Mouse (Mus musculus) cerebellum, adult 11 months (tissue): ENCODE measurements around the gene Elobl.
"Not testable (repeated sequence)": the region's sequence is repeated elsewhere in the genome, so short reads cannot be mapped to it uniquely, and the experiment has no call there.

ENCODE experiments used
- DNase-seq: peaks from one replicate; pipeline ENCODE4 v3.0.0; 2022

Elobl gene

DNA sequence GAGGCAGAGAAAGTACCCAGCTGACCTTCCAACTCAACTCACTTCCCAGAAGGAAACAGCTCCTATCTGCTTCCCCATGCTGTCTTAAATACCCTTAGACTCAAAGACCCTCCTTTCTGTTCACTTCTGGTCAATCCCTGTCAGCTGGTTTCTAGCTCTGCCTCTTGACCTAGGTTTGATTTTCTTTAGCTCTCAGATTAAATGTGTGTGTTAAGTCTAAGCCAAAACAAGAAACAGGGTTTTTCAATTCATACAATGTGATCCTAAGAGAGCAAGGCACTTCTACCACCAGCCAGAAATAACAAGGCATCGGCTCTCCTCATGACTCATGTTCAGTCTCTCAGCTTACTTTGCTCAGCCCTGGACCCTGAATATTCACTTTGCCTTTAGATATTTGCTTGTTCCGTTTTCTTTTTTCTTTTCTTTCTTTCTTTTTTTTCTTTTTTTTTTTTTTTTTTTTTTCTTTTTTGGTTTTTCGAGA is at the start of gene Elobl:
Elobl (minus strand) TSS at position 51 of the 481 bp plus-strand sequence.
- no peak for DNase-seq

DNA sequence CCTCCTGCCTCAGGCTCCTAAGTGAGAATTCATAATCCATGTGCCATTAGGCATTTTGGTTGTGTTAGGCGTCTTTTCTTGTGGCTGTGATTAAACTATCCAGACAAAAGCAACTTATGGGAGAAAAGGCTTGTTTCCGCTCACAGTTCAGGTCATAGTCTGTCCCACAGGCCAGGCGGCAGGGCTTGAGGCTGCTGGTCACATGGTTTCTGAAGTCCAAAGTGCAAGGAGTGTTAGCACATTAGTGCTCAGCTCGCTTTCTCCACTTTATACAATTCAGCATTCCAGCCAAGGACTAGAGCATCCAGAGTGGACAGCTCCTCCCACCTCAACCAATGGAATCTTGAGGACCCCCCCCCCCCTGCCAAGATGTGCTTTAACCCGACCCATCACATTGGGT is 45.5 kb upstream of the Elobl start:
- DNase-seq: no peak

DNA sequence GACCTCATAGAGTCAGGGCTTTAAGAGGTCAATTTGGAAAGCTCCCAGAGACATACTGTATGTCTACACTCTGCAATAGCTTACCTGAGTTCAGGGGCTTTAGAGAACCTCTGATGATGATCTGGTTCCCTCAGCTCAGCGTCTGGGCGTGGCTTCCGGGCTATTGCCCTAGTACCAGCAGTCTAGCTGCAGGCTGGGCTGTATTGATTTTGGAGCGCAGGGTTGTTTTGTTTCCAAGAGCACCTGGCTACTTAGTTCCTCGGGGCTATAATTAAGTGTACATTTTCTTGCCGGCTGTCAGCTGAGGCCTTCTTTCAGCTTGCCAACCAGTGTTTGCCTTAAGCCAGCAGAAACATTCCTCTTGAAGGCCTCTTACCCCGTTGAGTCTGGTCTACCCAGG is 42.8 kb upstream of the Elobl start:
- DNase-seq: no peak

DNA sequence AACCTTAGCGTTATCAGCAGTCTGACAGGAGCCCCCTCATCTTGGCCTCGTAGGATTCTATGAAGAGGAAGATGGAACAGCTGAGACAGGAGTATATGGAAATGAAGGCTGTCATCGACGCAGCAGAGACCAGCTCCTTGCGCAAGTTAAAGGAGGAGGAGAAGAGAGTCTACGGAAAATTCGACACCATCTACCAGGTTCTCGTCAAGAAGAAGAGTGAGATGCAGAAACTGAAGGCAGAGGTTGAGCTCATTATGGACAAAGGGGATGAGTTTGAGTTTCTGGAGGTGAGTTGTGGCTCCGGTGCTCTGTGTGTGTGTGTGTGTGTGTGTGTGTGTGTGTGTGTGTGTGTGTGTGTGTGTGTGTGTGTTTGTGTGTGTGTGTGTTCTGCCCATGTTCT is 42.3 kb upstream of the Elobl start:
- DNase-seq: no peak

DNA sequence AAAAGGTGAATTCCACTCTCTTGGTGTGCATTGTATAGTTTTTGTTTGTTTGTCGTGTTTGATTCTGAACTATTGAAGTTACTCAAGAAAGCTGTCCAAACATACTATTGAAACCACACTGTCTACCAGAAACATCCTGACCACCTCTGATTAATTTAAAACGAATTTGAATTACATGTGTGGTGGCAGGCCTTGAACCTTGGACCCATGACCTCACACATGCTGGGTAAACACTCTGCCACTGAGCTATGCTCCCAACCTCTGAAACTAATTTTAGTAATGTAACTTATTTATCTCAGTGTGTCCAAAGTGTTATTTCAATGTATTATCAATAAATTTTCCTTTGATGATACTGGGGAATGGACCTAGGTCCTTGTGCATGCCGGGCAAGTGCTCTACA is 40.9 kb upstream of the Elobl start:
- DNase-seq: no peak

DNA sequence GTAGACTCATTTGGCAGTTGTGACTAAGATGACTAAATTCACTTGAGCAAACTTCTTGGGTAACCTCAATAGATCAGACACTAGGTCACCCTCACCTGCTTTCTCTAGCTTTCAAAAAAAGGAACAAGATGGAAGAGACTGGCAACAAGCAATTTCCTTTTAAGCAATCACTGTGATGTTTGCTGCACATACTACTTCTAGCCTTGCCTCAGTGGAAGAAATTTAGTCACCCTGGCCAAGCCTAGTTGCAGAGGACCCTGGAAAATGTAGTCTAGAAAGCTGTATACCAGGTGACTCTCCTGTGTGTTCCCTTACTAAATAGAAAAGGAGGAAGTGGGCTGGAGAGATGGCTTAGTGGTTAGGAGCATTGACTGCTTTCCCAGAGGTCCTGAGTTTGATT is 39.7 kb upstream of the Elobl start:
- DNase-seq: no peak

DNA sequence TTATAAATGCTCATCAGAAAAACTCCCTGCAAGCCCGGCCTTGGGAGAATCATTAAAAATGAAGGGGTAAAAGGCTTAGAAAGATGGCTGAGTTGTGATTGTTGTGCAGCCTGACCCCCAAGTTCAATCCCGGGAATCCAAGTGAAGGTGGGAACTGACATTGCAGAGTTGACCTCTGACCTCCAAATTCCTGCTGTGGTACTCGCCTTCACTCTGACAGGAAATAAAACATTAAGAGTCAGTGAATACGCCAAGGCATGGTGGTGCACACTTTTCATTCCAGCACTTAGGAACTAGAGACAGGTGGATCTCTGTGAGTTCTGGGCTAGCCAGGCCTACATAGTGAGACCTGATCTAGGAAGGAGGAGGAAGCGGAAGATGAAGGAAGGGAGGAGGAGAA is 38.7 kb upstream of the Elobl start:
- DNase-seq: no peak

DNA sequence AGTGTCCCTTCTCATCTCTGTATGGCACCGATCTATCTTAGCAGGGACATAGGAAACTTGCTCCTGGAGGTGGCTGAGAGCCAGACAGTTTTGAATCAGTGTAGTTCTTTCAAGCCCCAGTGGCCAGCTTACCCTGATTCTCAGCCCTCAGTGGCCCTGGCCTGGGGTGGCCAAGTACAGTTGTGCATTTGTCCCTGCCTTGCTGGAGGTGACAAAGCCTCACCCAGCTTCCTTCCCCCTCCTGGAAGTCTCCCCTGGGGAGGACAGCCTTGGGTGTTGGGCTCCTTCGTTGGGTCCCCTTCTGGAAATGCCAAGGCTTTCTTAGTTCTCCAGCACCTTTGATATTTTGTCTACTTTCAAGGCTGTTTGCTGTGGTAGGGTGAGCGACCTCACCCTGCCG is 37.0 kb upstream of the Elobl start:
- no peak for DNase-seq

DNA sequence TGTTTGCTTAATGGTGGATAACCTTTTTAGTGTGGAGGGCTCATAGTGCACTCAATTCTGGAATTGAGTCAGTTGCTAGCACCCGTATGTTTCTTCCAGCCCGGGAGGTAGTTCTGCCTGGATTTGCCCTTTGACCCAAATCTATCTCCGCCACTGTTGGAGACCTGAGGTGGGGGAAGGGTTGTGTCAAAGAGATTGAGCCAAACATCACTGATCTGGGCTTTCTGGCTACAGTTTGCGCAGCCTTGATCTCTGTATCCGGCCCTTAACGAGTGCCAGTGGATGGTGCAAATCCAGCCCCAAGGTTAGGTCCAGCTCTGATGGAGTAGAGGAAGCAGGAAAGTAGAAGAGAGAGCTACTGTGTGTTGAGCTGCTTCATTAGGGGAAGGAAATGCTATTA is 36.3 kb upstream of the Elobl start:
- no peak for DNase-seq

DNA sequence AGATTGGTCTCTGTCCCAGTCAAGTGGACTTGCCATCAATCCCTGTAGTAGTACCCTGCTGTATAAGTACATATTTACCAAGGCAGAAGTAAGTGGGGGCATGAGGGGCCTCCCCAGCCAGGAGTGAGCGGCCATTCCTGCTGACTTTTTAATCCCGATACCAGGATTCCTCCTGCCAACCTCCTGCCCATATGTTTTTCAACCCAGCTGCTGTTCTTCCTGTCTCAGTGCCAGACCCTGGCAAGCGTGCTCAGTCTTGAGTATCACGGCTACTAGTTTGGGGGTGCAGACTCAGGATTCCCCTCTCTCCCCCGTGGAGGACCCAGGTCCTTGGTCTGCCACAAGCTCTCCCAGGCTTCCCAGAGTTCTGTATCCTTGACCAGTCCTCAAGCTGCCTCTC is 35.9 kb upstream of the Elobl start:
- DNase-seq: no peak

DNA sequence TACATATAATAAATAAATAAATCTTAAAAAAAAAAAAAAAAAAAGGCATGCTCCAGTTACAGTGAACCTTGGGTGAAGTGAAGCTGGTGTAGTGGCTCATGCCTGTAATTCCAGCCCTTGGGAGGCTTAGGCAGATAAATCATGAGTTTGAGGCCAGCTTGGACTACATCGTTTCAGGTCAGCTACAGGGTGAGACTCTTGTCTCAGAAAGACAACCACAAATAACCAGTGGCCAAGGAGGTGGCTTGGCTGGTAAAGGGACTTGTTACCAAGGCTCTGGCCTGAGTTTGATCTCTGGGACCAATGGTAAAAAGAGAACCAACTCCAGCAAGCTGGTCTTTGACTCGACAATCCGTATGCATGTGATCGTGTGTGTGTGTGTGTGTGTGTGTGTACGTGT is 35.3 kb upstream of the Elobl start:
- DNase-seq: no peak

DNA sequence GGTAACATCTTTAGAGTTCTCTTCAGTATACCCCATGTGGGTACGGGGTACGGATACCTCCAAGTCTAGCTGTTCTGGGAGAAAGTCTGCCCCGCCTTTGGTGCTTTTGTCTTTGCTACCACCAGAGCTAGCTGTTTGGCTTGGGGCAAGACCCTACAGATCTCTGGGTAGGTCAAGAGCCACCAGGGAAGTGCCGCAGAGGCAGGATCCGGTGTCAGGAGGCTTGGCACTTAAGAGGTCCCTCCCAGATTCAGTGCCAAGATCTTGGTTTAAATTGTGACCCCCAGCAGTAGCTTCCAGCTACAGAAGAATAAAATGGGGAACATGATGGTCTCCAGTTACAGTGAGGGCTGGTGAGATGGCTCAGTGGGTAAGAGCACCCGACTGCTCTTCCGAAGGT is 34.8 kb upstream of the Elobl start:
- no peak for DNase-seq

DNA sequence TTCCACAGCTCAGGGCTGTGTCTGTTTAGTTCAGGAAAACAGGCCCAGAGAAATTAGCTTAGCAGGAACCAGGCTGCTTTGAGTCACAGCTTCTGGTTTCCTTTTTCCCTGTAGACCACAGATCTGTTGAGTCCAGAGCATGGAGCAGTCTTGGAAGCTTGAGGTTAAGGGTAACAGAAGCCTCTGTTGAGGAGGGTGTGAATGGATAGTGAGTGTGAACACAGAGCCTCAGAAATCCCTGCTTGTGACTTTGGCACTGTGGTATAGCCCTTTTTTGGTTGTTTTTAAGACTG is 33.7 kb upstream of the Elobl start:
- DNase-seq: no peak

DNA sequence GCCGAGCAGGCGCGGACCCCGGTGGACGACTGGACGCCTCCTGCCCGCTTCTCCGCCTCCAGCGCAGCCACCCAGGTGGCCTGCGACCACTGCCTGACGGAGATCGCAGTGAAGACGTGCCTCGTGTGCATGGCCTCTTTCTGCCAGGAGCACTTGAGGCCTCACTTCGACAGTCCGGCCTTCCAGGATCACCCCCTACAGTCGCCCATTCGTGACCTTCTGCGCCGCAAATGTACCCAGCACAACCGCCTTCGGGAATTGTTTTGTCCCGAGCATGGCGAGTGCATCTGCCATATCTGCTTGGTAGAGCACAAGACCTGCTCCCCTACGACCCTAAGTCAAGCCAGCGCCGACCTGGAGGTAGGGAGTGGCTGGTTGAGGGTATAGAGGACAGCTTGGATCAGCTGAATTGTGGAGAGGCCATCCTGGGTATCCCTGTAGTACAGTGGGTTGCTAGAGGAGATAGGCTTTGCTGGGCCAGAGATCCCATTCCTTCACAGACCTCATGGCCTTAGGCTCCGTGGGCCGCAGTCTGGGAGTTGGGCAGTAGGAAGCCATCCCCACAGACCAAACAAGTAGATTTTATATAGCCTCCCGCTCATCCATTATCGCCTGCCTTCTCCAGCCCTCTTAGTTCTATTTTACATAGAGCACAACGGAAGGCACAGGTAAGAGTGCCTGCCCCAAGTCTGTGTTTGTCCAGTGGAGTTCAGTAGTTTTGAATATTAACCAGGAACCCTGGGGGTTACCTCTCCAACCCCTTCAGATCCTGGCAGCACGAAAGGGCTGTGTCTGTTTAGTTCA is 33.2 kb upstream of the Elobl start:
- DNase-seq: no peak

DNA sequence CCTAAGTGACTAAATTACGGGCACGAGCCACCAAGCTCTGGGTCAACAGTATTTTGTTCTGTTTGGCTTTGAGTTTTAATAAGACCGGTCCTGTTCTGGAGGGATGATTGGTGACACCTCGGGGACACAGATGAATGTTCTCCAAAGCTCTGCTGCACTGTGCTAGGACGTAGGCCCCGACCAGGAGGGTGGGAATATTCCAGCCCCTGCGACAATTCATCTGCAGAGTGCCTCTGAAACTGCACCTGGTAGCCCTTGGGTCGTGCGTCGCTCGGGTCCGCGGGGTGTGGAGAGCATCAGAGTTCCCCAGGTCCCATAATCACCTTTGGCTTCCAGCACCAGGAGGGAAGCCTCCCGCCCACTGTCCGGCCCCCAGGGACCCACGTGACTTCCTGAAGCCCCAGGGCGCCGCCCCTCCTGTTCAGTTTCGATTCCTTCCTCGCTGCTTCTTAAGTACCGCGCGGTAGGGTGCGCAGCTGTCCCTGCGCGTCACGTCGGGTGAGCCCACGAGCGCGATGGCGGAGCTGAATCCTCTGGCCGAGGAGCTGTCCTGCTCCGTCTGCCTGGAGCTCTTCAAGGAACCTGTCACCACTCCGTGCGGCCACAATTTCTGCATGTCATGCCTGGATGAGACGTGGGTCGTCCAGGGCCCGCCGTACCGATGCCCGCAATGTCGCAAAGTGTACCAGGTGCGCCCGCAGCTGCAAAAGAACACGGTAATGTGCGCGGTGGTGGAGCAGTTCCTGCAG is 32.4 kb upstream of the Elobl start, which contains the start of gene Trim25:
Trim25 (plus strand) TSS at position 403 of the 749 bp plus-strand sequence.
- no peak for DNase-seq

DNA sequence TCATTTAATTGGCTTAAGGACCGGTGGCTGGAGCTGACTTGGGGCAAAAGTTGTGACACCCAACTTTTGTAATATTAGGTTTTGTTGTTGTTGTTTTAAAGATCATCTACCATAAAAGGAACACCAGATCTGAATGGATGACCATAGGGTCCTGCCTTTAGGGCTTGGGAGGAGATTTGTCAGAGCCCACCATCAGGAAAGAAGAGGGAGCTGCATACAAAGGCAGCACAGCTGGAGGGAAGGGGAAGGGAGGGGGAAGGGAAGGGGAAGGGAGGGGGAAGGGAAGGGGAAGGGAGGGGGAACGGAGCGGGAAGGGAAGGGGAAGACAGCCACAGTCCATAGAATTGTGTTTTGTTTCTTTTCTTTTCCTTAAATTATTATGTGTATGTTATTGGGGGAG is 31.7 kb upstream of the Elobl start:
- DNase-seq: no peak

DNA sequence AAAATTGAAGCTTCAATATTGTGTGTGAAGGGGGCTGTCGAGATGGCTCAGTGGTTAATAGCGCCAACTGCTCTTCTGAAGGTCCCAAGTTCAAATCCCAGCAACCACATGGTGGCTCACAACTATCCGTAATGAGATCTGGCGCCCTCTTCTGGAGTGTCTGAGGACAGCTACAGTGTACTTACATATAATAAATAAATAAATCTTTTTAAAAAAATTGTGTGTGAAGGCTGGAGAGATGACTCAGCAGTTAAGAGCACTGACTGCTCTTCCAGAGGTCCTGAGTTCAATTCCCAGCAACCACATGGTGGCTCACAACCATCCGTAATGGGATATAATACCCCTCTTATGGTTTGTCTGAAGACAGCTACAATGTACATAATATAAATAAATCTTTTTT is 30.6 kb upstream of the Elobl start:
- not testable (repeated sequence) for DNase-seq

DNA sequence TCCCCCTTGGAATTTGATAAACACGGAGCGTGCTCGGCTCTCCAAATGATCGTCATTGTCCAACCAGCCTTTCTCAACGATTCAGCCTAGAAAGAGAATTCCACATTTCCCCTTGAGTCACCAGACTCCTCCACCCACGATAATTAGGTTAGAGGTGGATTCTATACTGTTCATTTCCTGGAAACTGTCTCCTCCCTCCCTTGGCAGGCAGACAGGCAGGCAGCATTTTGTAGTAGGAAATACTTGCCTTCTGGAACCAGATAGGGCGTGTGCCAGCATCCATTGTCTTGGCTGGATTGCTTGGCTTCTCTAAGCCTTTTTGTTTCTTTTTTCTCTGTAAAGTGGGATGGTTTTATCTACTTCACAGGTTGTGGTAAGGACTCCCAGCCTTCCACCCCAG is 29.7 kb upstream of the Elobl start:
- no peak for DNase-seq

DNA sequence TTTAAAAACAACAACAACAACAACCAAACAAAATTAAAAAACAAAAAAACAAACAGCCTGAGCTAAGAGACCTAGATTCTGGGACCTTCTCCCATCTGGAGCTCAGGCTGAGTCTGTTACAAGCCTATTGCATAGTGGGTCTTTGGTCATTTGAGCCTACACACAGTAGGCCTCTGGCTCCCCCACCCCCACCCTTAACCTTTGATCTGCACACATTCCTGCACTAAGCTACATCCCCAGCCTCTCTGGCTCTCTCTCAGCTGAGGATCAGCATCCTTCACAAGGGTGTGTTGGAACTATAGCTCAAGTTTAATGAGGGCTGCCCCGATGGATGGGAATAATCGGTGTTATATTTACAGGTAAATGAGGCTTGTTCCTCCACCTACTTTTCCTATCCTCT is 28.9 kb upstream of the Elobl start:
- no peak for DNase-seq

DNA sequence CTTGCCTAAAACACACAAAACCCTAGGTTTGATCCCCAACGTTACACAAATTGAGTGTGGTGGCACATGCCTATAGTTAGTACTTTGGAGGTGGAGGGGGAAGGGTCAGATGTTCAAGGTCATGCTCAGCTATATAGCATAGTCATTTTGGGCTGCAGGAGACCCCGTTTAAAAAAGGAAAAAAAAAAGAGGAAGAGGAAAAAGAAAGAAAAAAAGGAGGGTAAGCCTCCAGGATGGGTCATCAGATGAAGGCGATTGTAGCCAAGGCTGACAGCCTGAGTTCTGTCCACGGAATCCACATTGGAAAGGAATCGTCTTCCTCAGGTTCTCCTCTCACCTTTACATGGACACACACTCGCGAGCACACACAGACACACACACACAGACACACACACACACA is 27.8 kb upstream of the Elobl start:
- DNase-seq: no peak

DNA sequence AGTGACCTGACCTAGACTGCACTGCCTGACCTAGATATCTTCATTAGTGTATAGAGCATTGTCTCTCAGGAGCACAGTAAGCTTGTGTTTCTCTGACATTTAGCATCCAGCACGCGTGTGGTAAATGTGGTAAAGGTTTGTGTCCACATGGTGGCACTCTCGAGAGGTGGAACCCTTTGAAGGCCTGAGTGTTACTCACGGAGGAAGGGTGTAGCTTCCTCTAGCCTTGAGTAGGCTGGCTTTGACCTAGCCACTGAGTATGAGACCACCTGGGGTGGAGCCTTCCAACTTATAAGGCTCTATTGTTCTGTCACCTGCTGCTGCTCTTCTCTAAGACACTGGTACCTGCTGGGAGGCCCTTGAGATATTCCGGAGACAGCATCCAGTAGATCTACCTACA is 26.9 kb upstream of the Elobl start:
- no peak for DNase-seq

DNA sequence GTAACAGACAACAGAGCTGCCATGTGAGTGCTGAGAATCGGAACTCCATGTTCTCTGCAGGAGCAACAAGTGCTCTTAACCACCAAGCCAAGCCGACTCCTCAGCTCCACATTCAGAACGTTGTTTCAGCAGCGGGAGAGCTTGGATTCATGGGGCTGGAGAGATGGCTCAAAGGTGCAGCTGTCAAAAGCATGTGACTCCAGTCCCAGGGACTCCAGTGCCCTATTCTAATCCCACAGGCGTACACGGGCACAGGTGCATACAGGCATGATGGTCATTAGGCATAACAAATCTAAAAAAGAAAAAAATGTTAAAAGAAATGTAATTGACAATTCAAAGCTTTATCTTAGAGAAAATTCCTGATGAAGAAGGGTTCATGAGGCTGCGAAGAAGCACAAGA is 26.5 kb upstream of the Elobl start:
- no peak for DNase-seq

DNA sequence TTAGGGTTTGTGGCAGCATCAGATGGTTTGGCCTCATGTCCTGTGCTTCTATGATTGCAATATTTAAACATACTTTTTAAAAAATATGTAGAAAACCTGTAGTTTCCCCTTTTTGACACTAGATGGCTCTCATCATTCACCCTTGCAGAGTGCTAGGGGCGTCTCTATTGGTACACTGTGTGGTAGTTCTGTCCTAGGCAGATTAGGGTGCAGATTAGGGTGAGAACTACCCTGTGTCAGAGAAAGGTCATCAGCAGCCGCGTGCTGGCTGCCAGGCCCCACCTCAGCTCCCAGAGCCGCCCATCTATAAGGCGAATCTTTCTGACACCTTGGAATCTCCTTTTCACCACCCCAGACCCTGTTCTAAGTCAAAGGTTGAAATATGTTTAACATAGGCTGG is 22.8 kb upstream of the Elobl start:
- DNase-seq: no peak

DNA sequence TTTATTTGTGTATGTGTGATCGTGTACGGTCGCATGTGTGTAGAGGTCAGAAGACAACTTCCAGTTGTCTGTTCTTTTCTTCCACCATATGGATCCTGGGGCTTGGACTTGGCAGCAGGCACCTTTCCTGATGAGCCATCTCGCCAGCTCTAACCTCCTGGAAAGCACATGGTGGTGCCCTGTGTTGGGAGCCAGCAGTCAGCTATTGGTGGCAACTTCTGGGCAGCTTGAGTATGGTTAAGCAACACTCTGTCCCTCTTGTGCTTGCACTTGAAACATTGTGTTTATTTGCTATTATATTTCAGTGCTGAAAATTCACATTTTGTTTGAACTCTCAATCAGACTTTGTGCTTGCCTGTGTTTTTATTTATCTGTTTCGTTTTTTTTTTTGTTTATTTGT is 22.2 kb upstream of the Elobl start:
- no peak for DNase-seq

DNA sequence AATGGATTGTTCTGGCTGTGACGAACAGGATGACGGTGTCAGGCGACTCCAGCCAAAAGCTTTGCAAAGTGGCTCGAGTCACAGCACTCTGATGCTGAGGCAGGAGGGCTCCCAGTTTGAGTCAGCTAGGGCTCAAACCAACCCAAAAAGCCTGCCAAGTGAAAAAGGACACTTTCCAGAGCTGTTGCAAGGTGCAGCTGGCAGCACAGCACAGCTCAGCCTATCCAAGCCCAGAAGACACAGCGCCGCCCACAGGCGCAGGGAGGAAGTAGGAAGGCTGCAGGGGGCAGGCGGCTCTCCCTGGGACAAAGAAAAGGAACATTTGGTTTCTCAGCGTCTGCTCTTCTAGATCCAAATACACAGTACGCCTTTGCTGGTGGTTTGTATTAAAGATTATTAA is 19.9 kb upstream of the Elobl start:
- no peak for DNase-seq
